In genomic region chr16:49807419-49807841, GRCm38 (mm10) we compare ENCODE assay signal across 10 mouse cellular contexts. TPM values are rescaled to one million over a fixed set of nuclear protein-coding genes. Genes with fewer than 3 reads are reported as not detected.
DNase-seq lines count a peak whose midpoint lies in the region; ATAC-seq lines count a peak whose summit lies in the region.
"Had no signal": no experiment of that assay in that cellular context is flagged by ENCODE, and none has a peak within 500 bp of the region (broad histone marks: within the 10 kb centered on the region; RNA-seq: fewer than 3 reads in every experiment).

No protein-coding gene starts in this region.

- peak overlapping the region; percentile 57; the same call in 1 of the 2 replicates for H3K27ac ChIP-seq in liver, embryonic 12.5 days
- H3K27ac ChIP-seq in midbrain, embryonic 10.5 days (replicated peaks): no peak overlapping the region
- H3K27ac ChIP-seq in heart, embryonic 12.5 days (ENCODE audit: poor library complexity, severe bottlenecking): no peak overlapping the region
- H3K27ac ChIP-seq: embryonic facial prominence, embryonic 13.5 days; heart, embryonic 10.5 days had no signal

- H3K36me3 ChIP-seq in liver, embryonic 12.5 days: no peaks in the 10 kb centered on the region
- H3K36me3 ChIP-seq in midbrain, embryonic 10.5 days: no peaks in the 10 kb centered on the region
- no peaks in the 10 kb centered on the region for H3K36me3 ChIP-seq in heart, embryonic 12.5 days
- H3K36me3 ChIP-seq: embryonic facial prominence, embryonic 13.5 days; heart, embryonic 10.5 days had no signal

- H3K4me3 ChIP-seq in liver, embryonic 12.5 days: no peak overlapping the region
- H3K4me3 ChIP-seq in midbrain, embryonic 10.5 days: no peak overlapping the region
- H3K4me3 ChIP-seq in heart, embryonic 12.5 days: no peak overlapping the region
- H3K4me3 ChIP-seq: embryonic facial prominence, embryonic 13.5 days; heart, embryonic 10.5 days had no signal

- peak; percentile 79 for ATAC-seq in activated CD4-positive, CD25-positive, alpha-beta regulatory T cell, adult 4 months
- ATAC-seq in liver, embryonic 12.5 days: peak; percentile 42; the same call in 1 of the 2 replicates
- ATAC-seq in heart, embryonic 12.5 days (ENCODE audit: insufficient number of reproducible peaks, low FRiP score): no peak

- peak; percentile 29 for DNase-seq in thymus, postnatal 25 days
- DNase-seq in thymus, postnatal 14 days: no peak
- no peak for DNase-seq in midbrain, embryonic 10.5 days (ENCODE audit: low spot score)
- DNase-seq in left cerebral cortex, adult 11 months (ENCODE audit: low spot score): no peak
- DNase-seq: right cerebral cortex, postnatal 14 days had no signal

- H3K4me2 ChIP-seq in liver, embryonic 12.5 days: no peak overlapping the region
- no peak overlapping the region for H3K4me2 ChIP-seq in heart, embryonic 12.5 days
- H3K4me2 ChIP-seq: embryonic facial prominence, embryonic 13.5 days had no signal

- no peaks in the 10 kb centered on the region for H3K9me3 ChIP-seq in liver, embryonic 12.5 days (replicated peaks)
- H3K9me3 ChIP-seq in midbrain, embryonic 10.5 days (replicated peaks): no peaks in the 10 kb centered on the region
- H3K9me3 ChIP-seq in heart, embryonic 12.5 days (replicated peaks): no peaks in the 10 kb centered on the region
- H3K9me3 ChIP-seq: embryonic facial prominence, embryonic 13.5 days; heart, embryonic 10.5 days had no signal

- 36% methylated on average over 7 of the region's 7 CpGs for WGBS in liver, embryonic 12.5 days (ENCODE audit: insufficient replicate concordance)
- WGBS in midbrain, embryonic 10.5 days: 87% methylated on average over 7 of the region's 7 CpGs
- WGBS in heart, embryonic 12.5 days: 50% methylated on average over 7 of the region's 7 CpGs

- no peaks in the 10 kb centered on the region for H3K27me3 ChIP-seq in liver, embryonic 12.5 days (replicated peaks)
- 0 out of 2 replicates have a peak, but pooled peaks cover 6% of the 10 kb centered on the region for H3K27me3 ChIP-seq in midbrain, embryonic 10.5 days (ENCODE audit: low read depth, poor library complexity, severe bottlenecking)
- H3K27me3 ChIP-seq in heart, embryonic 12.5 days (replicated peaks): peaks cover 3% of the 10 kb centered on the region
- H3K27me3 ChIP-seq: embryonic facial prominence, embryonic 13.5 days had no signal

- peaks cover 62% of the 10 kb centered on the region for H3K4me1 ChIP-seq in liver, embryonic 12.5 days
- peaks cover 18% of the 10 kb centered on the region for H3K4me1 ChIP-seq in midbrain, embryonic 10.5 days
- peaks cover 10% of the 10 kb centered on the region for H3K4me1 ChIP-seq in heart, embryonic 12.5 days (replicated peaks)

- no peak overlapping the region for H3K9ac ChIP-seq in liver, embryonic 12.5 days
- no peak overlapping the region for H3K9ac ChIP-seq in heart, embryonic 12.5 days
- H3K9ac ChIP-seq: embryonic facial prominence, embryonic 13.5 days had no signal

RNA-seq across cellular contexts. Expression of gene Cd47, which starts 7.1 kb away (rescaled TPM):
- 100 to 1,000 TPM; 296 to 343 TPM for polyA plus RNA-seq in activated CD4-positive, CD25-positive, alpha-beta regulatory T cell, adult 4 months (2017; shearing (Covaris generic))
- 308 and 327 TPM in 2 replicates for polyA plus RNA-seq in liver, embryonic 12.5 days (2016; fragmentation: Nextera tagmentation; extraction: Ambion mirVana)
- polyA plus RNA-seq in midbrain, embryonic 10.5 days (2016; fragmentation: Nextera tagmentation; extraction: Ambion mirVana): 38.4 and 46.3 TPM in 2 replicates
- polyA plus RNA-seq in heart, embryonic 12.5 days (2016; fragmentation: Nextera tagmentation; extraction: Ambion mirVana): 60.0 and 63.3 TPM in 2 replicates
